Mouse (Mus musculus): Measurements from ENCODE around the gene Grik2.

GRCm38 (mm10) chr10:49709748-49710147 is 78.8 kb downstream of the Grik2 start:
- TF ChIP-seq USF1 (IDR thresholded peaks at IDR 0.05; ENCODE audit: low read depth) (no peak), POLR2A (IDR thresholded peaks at IDR 0.05; ENCODE audit: insufficient read length, low read depth) (no peak), CEBPB (IDR thresholded peaks at IDR 0.05; ENCODE audit: insufficient read depth, poor library complexity, severe bottlenecking) (no peak), MAX (IDR thresholded peaks at IDR 0.05; ENCODE audit: low read depth) (no peak), E2F4 (IDR thresholded peaks at IDR 0.05; ENCODE audit: insufficient read depth) (no peak), POLR2AphosphoS2 (IDR thresholded peaks at IDR 0.05; ENCODE audit: insufficient read length, low read depth) (no peak), MYOD1 (IDR thresholded peaks at IDR 0.05; ENCODE audit: control insufficient read depth in 1 of 3, insufficient read length in 2 of 3, low read depth in 2 of 3) (no peak), TCF12 (IDR thresholded peaks at IDR 0.05; ENCODE audit: insufficient read depth, poor library complexity, severe bottlenecking) (no peak), SRF (IDR thresholded peaks at IDR 0.05; ENCODE audit: control insufficient read depth, insufficient read length, low read depth) (no peak), TCF3 (IDR thresholded peaks at IDR 0.05; ENCODE audit: insufficient read length, low read depth) (no peak)
